Mouse (Mus musculus): ENCODE data around the gene Sumf1. TPM values are rescaled to one million over a fixed set of nuclear protein-coding genes. Genes with fewer than 3 reads are reported as not detected.

Gene Sumf1
- polyA plus RNA-seq, 1 experiment from 2014 or later, result 19.4 TPM

GRCm38 (mm10) chr6:108168723-108169122 is 16.7 kb downstream of the Sumf1 start:
- Histone ChIP-seq H3K4me1 (replicated peaks) (no peaks in the 10 kb centered on the region), H3K4me3 (no peak overlapping the region), H3K9me3 (replicated peaks) (no peaks in the 10 kb centered on the region), H3K27ac (no peak overlapping the region), H3K27me3 (no peaks in the 10 kb centered on the region), H3K9ac (no peak overlapping the region), H3K36me3 (peaks cover 12% of the 10 kb centered on the region), H3K4me2 (no peak overlapping the region)
- ATAC-seq (replicated peaks; ENCODE audit: insufficient number of reproducible peaks, insufficient read depth, low FRiP score, low read depth), result no peak
- WGBS, result 85% methylated on average over 6 of the region's 6 CpGs

DNA sequence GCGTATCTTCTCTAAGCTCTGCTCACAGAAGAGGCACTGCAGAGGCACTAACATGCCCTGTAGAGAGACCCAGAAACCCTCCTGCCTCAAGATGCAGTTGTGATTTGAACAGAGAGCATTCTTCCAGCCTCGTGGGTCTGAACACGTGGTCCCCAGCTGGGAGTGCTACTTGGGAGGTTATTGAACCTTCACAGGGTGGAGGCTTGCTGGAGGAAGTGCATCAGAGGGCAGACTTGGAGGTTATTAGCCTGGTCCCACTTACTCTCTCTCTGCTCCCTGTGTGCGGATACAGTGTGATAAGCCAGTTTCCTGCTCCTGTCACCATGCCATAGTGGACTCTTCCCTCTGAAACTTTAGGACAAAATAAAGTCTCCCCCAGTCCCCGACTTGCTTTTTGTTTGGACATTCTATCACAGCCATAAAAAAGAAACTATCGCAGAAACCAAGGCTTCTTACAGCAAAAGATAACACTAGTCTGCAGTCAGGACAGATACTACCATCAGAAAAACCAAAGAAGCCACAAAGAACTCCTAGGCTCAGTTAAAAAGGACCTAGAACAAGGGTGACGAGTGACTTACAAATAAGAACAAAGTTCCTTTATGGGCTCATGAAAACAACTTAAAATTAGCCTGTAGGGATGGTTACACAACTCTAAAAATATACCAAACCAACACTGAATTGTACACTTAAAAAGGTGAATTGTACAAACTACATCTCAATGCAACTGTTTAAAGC is 17.3 kb downstream of the Sumf1 start:
- H3K9ac ChIP-seq, result no peak overlapping the region
- H3K27me3 ChIP-seq, result no peaks in the 10 kb centered on the region
- no peak overlapping the region for H3K4me3 ChIP-seq
- no peak overlapping the region for H3K27ac ChIP-seq
- H3K4me1 ChIP-seq (replicated peaks), result no peaks in the 10 kb centered on the region
- no peak overlapping the region for H3K4me2 ChIP-seq
- peaks cover 12% of the 10 kb centered on the region for H3K36me3 ChIP-seq
- no peak for ATAC-seq (replicated peaks; ENCODE audit: insufficient number of reproducible peaks, insufficient read depth, low FRiP score, low read depth)
- WGBS, result 66% methylated on average over 7 of the region's 7 CpGs
- H3K9me3 ChIP-seq (replicated peaks), result no peaks in the 10 kb centered on the region

- H3K36me3 ChIP-seq, result no peaks in the 10 kb centered on the region
- H3K9me3 ChIP-seq (replicated peaks), result no peaks in the 10 kb centered on the region
- no peak overlapping the region for H3K4me2 ChIP-seq
- WGBS, result 73% methylated on average over 2 of the region's 2 CpGs
- no peak for ATAC-seq (replicated peaks; ENCODE audit: insufficient number of reproducible peaks, insufficient read depth, low FRiP score, low read depth)
- no peak overlapping the region for H3K27ac ChIP-seq
- no peaks in the 10 kb centered on the region for H3K4me1 ChIP-seq (replicated peaks)
- no peaks in the 10 kb centered on the region for H3K27me3 ChIP-seq
- H3K9ac ChIP-seq, result no peak overlapping the region
- H3K4me3 ChIP-seq, result no peak overlapping the region
These were observed 19.8 kb downstream of the Sumf1 start for GRCm38 (mm10) chr6:108165598-108165997.

DNA sequence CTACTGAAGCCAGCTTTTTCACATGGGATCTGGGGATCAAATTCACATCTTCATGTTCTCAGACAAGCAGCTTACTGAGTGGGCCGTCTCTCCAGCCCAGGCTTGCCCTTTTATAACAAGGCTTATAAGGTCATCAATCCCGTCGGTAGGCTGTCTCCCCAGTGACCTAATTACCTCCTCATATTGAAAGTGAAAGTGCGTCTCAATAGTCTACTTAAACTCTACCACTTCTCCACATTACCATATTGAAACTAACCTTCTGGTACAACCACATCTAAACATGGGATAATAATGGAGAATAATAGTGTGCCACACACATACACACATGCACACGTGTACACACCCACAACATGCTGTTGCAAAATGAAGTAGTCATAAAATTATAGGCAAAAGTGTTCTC is 20.4 kb downstream of the Sumf1 start:
- no peaks in the 10 kb centered on the region for H3K9me3 ChIP-seq (replicated peaks)
- 87% methylated on average over 5 of the region's 5 CpGs for WGBS
- H3K9ac ChIP-seq, result no peak overlapping the region

GRCm38 (mm10) chr6:108160608-108161007 is 24.8 kb downstream of the Sumf1 start:
- H3K4me3 ChIP-seq, result no peak overlapping the region
- no peak overlapping the region for H3K27ac ChIP-seq
- H3K9ac ChIP-seq, result no peak overlapping the region
- H3K4me1 ChIP-seq (replicated peaks), result peaks cover 4% of the 10 kb centered on the region
- H3K9me3 ChIP-seq (replicated peaks), result no peaks in the 10 kb centered on the region
- H3K4me2 ChIP-seq, result no peak overlapping the region
- 42% methylated on average over 2 of the region's 2 CpGs for WGBS
- no peaks in the 10 kb centered on the region for H3K27me3 ChIP-seq
- H3K36me3 ChIP-seq, result no peaks in the 10 kb centered on the region
- no peak for ATAC-seq (replicated peaks; ENCODE audit: insufficient number of reproducible peaks, insufficient read depth, low FRiP score, low read depth)

More for the DNA sequence above, 20.4 kb downstream of the Sumf1 start:
- no peak for ATAC-seq (replicated peaks; ENCODE audit: insufficient number of reproducible peaks, insufficient read depth, low FRiP score, low read depth)
- H3K27me3 ChIP-seq, result no peaks in the 10 kb centered on the region
- H3K27ac ChIP-seq, result no peak overlapping the region
- no peak overlapping the region for H3K4me3 ChIP-seq
- no peaks in the 10 kb centered on the region for H3K4me1 ChIP-seq (replicated peaks)
- no peak overlapping the region for H3K4me2 ChIP-seq
- H3K36me3 ChIP-seq, result no peaks in the 10 kb centered on the region

DNA sequence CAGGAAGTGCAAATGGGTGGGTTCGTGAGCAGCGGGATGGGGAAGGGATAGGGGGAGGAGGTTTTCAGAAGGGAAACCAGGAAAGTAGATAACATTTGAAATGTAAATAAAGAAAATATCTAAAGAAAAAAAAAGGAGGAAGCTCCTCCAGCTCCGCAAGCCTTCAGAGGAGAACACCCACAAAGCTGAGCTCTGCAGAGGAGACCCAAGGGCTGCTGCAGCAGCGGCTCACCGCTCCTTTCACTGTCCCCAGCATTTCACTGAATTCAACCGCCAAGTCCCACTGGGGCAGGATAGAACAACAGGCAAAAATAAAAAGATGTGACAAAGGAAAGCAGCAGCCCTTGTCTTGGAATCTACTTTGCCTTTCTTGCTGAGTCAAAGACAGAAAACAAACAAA is 28.5 kb downstream of the Sumf1 start:
- WGBS, result 47% methylated on average over 6 of the region's 6 CpGs
- Histone ChIP-seq H3K4me3 (no peak overlapping the region), H3K4me2 (no peak overlapping the region), H3K9ac (no peak overlapping the region), H3K27ac (no peak overlapping the region), H3K9me3 (replicated peaks) (no peaks in the 10 kb centered on the region), H3K36me3 (no peaks in the 10 kb centered on the region), H3K4me1 (replicated peaks) (peaks cover 17% of the 10 kb centered on the region), H3K27me3 (no peaks in the 10 kb centered on the region)
- ATAC-seq (replicated peaks; ENCODE audit: insufficient number of reproducible peaks, insufficient read depth, low FRiP score, low read depth), result no peak

DNA sequence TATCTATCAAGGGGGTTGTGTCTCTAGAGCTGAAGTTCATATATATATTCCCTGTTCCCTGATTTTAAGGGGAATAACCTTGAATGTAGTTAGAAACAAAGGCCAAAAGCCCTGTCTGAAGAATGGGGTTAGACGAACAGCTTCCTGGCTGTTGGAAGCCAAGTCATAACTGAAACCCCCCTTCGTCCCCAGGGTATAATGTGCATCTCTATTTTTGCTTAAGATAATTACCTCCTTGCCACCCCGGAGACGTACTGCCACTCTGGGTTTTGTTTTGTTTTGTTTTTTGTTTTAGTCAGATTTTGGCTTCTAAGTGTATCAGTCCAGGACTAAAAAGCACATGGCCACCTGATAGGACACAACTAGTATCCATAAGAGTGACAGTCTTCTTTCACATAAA is 31.1 kb downstream of the Sumf1 start:
- no peak overlapping the region for H3K4me3 ChIP-seq
- H3K4me1 ChIP-seq (replicated peaks), result peaks cover 17% of the 10 kb centered on the region
- no peak overlapping the region for H3K9ac ChIP-seq
- H3K9me3 ChIP-seq (replicated peaks), result no peaks in the 10 kb centered on the region
- no peak for ATAC-seq (replicated peaks; ENCODE audit: insufficient number of reproducible peaks, insufficient read depth, low FRiP score, low read depth)
- WGBS, result 87% methylated on average over 4 of the region's 4 CpGs
- H3K36me3 ChIP-seq, result no peaks in the 10 kb centered on the region; the same call in 1 of the 2 replicates
- no peak overlapping the region for H3K27ac ChIP-seq
- H3K27me3 ChIP-seq, result no peaks in the 10 kb centered on the region
- no peak overlapping the region for H3K4me2 ChIP-seq

DNA sequence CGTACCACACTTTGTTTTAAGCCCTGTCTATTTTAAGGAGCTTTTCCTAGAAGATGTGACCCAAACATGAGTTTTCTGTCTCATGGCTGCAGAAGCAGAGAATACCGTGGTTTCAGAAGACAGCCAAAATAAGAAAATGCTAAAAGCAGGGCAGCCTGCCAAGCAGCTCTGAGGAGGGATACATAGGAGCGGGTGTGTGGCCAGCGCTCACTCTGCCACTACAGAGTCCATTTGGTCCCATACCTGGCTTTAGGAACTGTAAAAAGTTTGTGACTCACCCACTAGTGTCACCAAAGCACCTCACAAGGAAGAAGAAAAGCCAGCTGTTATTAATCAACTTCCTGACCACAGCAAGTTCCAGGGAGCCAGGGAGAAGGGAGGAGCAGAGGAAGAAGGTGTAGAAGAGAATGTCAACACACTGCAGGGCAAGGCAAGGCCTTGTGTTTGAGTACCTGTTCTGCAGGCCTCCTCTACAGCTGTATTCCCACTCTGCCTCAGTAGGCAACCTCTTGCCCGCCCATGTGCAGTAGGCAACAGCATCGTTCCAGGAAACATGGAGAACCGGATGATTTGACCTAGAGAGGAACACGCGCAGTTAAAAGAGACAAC is 32.6 kb downstream of the Sumf1 start:
- Histone ChIP-seq H3K9ac (no peak overlapping the region), H3K27me3 (no peaks in the 10 kb centered on the region), H3K4me2 (no peak overlapping the region), H3K4me1 (replicated peaks) (peaks cover 17% of the 10 kb centered on the region), H3K9me3 (replicated peaks) (no peaks in the 10 kb centered on the region), H3K36me3 (no peaks in the 10 kb centered on the region; the same call in 1 of the 2 replicates), H3K4me3 (no peak overlapping the region), H3K27ac (no peak overlapping the region)
- ATAC-seq (replicated peaks; ENCODE audit: insufficient number of reproducible peaks, insufficient read depth, low FRiP score, low read depth), result no peak
- WGBS, result 68% methylated on average over 9 of the region's 9 CpGs

DNA sequence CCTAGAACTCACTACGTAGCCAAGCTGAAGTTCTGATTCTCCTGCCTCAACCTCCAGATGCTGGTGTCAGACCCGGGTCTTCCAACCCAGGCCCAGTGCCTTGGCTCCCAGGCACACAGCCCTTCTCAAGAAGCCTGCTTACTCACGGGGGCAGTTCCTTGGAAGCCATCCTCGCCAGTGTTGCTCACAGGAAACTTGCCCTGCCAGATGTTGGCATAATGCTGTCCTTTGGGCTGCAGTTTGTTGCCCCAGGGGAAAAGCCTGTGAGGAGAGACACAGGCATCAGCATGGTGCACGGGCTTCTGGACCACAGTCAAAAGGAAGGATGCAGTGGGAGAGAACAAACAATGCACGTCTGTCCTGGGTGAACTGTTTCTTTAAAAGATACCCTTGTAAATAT is 33.3 kb downstream of the Sumf1 start:
- H3K9ac ChIP-seq, result no peak overlapping the region
- no peak for ATAC-seq (replicated peaks; ENCODE audit: insufficient number of reproducible peaks, insufficient read depth, low FRiP score, low read depth)
- H3K27me3 ChIP-seq, result no peaks in the 10 kb centered on the region
- H3K36me3 ChIP-seq, result no peaks in the 10 kb centered on the region; the same call in 1 of the 2 replicates
- no peak overlapping the region for H3K27ac ChIP-seq
- no peaks in the 10 kb centered on the region for H3K9me3 ChIP-seq (replicated peaks)
- 76% methylated on average over 6 of the region's 6 CpGs for WGBS
- no peak overlapping the region for H3K4me3 ChIP-seq
- H3K4me1 ChIP-seq (replicated peaks), result peaks cover 12% of the 10 kb centered on the region
- H3K4me2 ChIP-seq, result no peak overlapping the region

- no peak for ATAC-seq (replicated peaks; ENCODE audit: insufficient number of reproducible peaks, insufficient read depth, low FRiP score, low read depth)
- no peaks in the 10 kb centered on the region; the same call in 1 of the 2 replicates for H3K36me3 ChIP-seq
- H3K27ac ChIP-seq, result no peak overlapping the region
- no peak overlapping the region for H3K9ac ChIP-seq
- H3K4me2 ChIP-seq, result no peak overlapping the region
- no peak overlapping the region for H3K4me3 ChIP-seq
- no peaks in the 10 kb centered on the region for H3K9me3 ChIP-seq (replicated peaks)
- H3K4me1 ChIP-seq (replicated peaks), result peaks cover 12% of the 10 kb centered on the region
- 90% methylated on average over 4 of the region's 4 CpGs for WGBS
- H3K27me3 ChIP-seq, result no peaks in the 10 kb centered on the region
These were observed 36.1 kb downstream of the Sumf1 start for GRCm38 (mm10) chr6:108149235-108149634.

GRCm38 (mm10) chr6:108148435-108148834 is 36.9 kb downstream of the Sumf1 start:
- Histone ChIP-seq H3K9ac (no peak overlapping the region), H3K27me3 (no peaks in the 10 kb centered on the region), H3K27ac (no peak overlapping the region), H3K9me3 (replicated peaks) (no peaks in the 10 kb centered on the region), H3K4me3 (no peak overlapping the region), H3K4me1 (replicated peaks) (peaks cover 12% of the 10 kb centered on the region), H3K4me2 (no peak overlapping the region), H3K36me3 (no peaks in the 10 kb centered on the region; the same call in 1 of the 2 replicates)
- 55% methylated on average over 3 of the region's 3 CpGs for WGBS
- no peak for ATAC-seq (replicated peaks; ENCODE audit: insufficient number of reproducible peaks, insufficient read depth, low FRiP score, low read depth)

DNA sequence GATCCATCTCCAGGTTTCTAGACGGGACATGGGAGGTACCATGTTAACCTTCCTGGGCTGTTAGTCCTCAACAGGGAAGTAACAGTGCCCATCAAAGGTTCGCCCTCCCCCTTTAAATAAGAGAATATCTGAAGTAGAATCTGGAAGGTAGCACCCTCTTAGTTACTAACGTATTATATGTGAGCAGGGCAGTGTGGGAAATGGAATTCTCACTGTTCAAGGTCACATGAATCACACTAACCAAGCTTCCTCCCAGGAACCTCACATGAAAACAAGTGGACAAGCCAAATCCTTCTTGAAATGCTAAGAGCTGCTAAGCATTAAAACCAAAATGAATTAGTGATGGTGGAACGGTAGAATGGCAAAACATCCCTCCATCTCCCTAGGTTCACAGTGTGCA is 38.7 kb downstream of the Sumf1 start:
- Histone ChIP-seq H3K36me3 (no peaks in the 10 kb centered on the region; the same call in 1 of the 2 replicates), H3K4me3 (no peak overlapping the region), H3K9me3 (replicated peaks) (no peaks in the 10 kb centered on the region), H3K4me2 (no peak overlapping the region), H3K9ac (no peak overlapping the region), H3K27ac (no peak overlapping the region), H3K27me3 (no peaks in the 10 kb centered on the region), H3K4me1 (replicated peaks) (no peaks in the 10 kb centered on the region)
- WGBS, result 89% methylated on average over 4 of the region's 4 CpGs
- no peak for ATAC-seq (replicated peaks; ENCODE audit: insufficient number of reproducible peaks, insufficient read depth, low FRiP score, low read depth)
